Mouse (Mus musculus): Measurements from ENCODE around the gene Unc119.

DNA sequence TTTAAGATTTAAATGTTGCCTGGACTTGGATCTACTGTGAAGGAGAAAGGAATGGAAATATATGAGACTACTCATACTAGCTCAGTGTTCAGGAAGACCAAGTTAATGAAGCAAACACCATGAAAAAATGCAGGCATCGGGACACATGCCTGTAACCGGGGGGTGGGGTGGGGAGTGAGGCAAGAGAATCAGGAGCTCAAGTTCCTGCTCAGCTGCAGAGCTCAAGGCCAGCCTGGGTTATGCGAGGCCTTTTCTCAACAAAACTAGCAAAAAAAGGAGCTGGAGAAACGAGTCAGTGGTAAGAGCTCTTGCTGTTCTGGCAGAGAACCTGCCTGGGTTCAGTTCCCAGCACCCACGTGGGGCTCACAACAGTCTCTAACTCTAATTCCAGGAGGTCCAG lies 9.3 kb upstream of the Unc119 start:
- no peak for TF ChIP-seq CTCF (conservative IDR thresholded peaks at IDR 0.05; ENCODE audit: low read length)
- no peak for TF ChIP-seq POU5F1 (IDR thresholded peaks at IDR 0.05; ENCODE audit: borderline replicate concordance, low read length)
- no peak for TF ChIP-seq NANOG (IDR thresholded peaks at IDR 0.05; ENCODE audit: borderline replicate concordance, low read length)

Measured in E14TG2a.4 (cell line).